Mouse (Mus musculus): ENCODE results near the gene Cdc42ep2.
A peak's percentile ranks its signal among the peaks of the same experiment; 100 is the strongest.

Cdc42ep2 gene

DNA sequence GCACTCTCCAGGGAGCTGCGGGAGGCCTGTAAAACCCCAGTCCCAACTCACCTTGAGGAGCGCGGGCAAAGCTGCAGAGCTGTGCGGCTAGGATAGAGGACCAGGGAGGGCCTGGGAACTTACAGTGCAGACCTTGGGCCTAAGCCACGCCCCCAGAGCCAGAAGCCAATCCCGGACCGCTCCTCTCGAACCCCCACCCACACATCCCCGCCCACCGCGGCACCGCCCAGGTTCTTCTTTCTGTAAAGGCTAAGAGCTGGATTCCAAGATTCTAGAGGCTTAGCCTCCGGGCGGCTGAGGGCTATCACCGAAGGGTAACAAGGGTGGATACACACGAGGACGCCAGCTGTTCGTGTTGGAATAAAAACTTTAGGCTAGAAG is at the start of gene Cdc42ep2:
TSS of gene Cdc42ep2 (minus strand) at position 104 of the 381 bp plus-strand sequence.
- peak; percentile 94 for DNase-seq

DNA sequence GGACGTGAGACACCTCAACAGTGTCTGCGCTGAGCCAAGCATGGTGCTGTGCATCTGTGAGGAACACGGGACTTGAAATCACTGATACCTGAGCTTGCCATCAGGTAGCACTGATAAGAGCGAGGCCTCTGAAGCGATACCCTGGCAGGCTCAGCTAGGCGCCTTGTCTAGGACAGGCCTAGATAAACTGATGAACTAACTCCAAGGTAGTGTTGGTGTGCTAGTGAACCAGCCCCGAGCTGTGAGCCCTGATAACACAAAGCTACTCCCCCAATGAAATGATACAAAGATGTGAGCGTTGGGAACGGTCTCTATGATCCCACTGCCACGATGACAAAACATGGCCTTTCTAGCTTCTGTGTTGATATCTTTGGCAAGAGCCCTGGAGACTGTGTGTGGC is 43.0 kb upstream of the Cdc42ep2 start:
- DNase-seq = no peak

DNA sequence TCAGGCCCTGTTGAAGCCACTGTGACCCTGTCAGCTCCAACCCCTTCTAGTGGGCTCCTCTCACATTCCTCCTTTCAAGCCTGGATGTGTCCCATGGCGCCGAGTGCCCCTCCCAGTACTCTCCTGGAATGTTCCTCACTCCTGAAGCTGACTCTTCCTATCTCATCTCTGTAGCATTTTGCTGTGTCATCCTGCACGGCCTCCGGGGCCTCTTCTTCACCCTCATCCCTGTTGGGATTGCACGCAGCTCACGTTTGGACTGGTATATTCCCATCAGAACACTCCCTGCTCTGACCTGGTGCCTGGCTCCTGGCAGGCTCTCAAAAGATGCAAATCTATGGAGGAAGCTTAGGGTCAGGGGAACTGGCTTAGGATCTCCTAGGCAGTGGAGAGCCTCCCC is 42.2 kb upstream of the Cdc42ep2 start:
- DNase-seq = no peak

DNA sequence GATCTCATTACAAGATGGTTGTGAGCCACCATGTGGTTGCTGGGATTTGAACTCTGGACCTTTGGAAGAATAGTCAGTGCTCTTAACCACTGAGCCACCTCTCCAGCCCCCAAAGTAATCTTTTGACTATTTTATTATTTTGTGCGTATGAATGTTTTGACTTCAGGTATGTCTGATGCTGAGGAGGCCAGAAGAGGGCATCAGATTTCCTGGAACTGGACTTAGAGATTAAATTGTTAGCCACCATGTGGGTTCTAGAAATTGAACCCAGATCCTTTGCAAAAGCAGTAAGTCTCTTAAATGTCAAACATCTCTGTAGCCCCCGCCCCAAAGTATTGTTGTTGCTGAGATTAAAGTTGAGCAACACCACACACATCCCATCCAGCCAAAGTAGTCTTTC is 41.3 kb upstream of the Cdc42ep2 start:
- no peak for DNase-seq

DNA sequence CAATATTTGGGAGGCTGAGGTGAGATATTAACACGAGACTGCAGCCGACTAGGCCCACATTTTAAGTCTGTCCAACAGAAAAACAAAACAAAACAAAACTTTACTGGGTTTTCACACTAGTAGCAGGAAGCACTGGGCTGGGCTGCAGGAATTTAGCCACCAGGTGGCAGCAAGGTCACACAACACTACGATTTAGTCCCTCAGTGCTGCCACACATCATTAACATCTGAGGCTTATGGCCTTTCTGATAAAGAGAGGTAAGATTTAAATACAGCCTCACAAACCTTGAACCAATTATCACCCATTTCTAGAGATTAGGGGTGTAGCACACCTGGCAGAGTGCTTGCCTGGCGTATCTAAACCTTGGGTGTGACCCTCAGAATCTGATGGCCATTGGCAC is 40.7 kb upstream of the Cdc42ep2 start:
- DNase-seq = peak; percentile 67

- DNase-seq = no peak
Measured at GRCm38 (mm10) chr19:5964804-5965203, 40.2 kb upstream of the Cdc42ep2 start.

DNA sequence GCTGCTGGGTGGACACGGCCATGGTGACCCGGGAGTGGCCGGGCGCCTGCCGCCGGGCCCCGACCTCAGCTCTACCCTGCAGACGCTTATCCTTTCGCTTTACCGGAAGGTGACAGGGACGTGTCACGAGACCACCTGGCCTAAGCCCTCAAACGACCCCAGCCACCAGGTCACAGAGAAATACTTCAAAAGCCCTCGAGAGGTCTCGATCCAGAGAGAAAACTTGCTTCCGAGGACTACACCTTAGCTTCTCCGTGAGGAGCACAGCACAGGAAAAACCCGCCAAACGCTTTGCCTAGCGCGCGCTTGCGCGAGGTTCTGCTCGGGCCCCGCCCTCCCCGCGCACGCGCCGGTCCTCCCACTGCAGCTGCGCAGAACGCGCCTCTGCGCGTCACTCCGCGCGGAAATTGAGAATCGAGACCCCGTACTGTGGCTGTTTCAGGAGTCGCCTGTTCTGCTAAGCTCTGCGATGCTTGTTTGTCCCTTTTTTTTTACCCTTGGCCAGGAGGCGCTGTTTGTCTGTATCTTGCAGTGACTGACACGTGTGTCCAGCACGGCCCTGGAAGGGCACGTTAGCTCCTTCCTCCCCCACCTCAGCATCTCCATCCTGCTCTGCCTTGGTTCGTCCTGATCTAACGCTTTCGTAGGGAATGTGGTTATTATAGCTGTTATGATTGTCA is 39.4 kb upstream of the Cdc42ep2 start, which contains the start of gene Pola2:
TSS of gene Pola2 (minus strand) at position 320 of the 680 bp plus-strand sequence.
- peak; percentile 83 for DNase-seq

GRCm38 (mm10) chr19:5962651-5963050 is 38.0 kb upstream of the Cdc42ep2 start:
- DNase-seq = no peak

GRCm38 (mm10) chr19:5957371-5957770 is 32.8 kb upstream of the Cdc42ep2 start:
- no peak for DNase-seq

DNA sequence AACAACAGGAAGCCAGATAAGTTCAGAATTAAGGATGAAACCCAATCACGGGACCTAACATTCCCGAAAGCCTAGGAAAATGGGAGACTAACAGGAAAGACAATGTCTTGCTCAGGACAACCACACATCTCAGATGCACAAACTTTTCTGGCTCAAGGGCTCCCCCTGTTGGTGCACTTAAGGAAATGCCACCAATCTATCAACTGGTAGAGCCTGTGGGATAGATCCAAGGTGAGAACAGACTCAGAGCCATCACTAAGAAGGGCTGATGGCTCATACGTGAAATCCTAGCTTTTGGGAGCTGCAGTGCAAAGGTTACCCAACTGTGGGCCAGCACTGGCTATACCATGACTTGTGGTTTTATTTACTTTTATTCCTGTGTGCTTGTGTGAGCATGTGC is 32.1 kb upstream of the Cdc42ep2 start:
- peak; percentile 83 for DNase-seq

- no peak for DNase-seq
Measured at GRCm38 (mm10) chr19:5955704-5956670, 31.4 kb upstream of the Cdc42ep2 start.

DNA sequence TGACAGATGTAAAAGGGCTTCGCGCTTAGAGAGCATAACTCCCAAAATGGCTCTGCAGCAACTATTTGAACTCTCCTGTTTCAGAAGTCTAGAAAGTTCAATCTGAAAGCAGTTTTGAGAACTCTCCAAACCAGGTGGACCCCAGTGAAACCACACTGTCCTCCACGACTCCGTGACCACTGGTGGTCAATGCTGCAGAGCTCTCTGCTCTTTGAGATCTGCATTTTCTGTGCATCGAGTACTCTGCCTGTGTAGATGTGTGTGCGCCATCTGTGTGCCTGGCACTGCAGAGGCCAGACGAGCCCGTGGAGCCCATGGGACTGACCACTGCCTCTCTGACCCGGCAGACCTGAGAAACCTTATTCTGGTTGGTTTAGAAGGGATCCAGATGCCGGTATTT is 30.3 kb upstream of the Cdc42ep2 start:
- no peak for DNase-seq

GRCm38 (mm10) chr19:5954031-5954710 is 29.6 kb upstream of the Cdc42ep2 start:
- DNase-seq = no peak

DNA sequence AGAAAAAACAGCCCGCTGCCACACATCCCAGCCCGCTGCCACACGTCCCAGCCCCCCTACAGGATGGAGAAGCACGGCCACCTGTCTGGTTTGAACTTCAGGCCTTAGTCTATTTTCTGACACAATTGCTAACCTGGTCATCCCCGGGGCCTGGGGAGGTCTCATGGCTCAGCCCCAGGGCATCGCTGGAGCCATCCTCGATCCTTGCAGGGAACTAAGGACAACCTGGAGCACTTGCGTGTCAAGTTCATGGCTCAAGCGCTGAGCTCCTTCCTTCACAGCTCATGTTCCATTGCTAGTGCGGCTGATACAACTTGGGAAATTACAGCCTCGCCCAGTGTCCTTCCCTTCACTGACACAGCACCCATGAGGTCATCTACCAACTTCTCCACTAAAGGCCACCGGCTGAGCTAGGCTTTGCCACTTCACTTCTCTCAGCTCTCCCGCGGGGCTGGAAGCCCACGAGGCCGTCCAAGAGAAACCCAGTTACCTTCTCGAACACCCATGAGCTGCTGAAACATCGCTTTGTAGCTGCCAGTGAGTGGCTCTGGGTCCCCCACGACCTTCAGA is 28.7 kb upstream of the Cdc42ep2 start:
- DNase-seq = no peak

DNA sequence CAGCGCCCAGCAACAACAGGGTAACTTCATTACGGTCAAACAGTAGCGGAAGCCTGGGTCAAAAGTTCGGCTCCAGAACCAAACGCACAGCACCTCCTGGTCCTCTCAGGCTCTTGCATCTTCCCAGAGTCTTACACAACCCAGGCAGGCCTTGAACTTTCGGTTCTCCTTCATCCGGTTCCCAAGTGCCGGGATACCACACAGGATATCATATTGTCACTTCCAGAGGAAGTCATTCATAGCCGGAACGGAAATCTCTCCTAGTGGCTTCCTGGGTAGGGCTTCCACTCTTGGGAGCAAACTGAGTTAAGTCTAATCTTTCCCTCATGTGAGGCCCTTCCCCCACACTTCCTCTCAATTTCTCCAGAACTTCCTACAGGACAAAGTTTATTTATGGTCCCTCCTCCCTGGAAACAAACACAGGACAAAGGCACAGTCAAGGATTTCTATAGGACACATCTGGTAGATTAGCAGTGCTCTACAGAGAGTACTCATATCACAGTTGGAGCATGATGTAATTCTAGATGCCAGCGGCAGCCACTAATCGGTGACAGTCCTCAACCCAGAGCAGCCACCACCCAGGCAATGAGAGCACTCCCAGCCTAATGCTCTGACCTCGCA is 27.6 kb upstream of the Cdc42ep2 start:
- DNase-seq = no peak

- DNase-seq = no peak
Measured at GRCm38 (mm10) chr19:5951631-5952030, 27.0 kb upstream of the Cdc42ep2 start.

GRCm38 (mm10) chr19:5950218-5950617 is 25.6 kb upstream of the Cdc42ep2 start:
- DNase-seq = no peak

DNA sequence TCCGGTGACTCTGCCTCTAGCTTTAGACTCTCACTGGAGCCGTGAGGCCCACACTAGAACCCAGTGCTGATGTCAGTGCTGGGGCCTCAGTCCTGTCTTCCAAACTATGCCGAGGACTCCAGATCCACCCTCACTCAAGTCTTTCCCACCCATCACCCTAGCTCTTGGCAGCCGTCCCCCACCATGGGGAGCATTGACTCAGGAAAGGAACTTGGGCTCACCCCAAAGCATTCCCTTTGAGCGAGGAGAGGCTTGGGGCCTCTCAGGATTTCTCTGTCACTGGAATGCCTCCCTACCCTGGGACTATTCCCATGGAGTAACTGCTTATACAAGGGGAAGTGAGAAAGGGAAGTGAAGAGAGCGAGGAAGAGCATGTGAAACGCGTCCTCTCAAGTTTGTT is 21.3 kb upstream of the Cdc42ep2 start:
- no peak for DNase-seq

GRCm38 (mm10) chr19:5945027-5945426 is 20.4 kb upstream of the Cdc42ep2 start:
- DNase-seq = no peak

- no peak for DNase-seq
Measured at GRCm38 (mm10) chr19:5944145-5944544, 19.5 kb upstream of the Cdc42ep2 start.

GRCm38 (mm10) chr19:5943404-5943803 is 18.8 kb upstream of the Cdc42ep2 start:
- DNase-seq = no peak

DNA sequence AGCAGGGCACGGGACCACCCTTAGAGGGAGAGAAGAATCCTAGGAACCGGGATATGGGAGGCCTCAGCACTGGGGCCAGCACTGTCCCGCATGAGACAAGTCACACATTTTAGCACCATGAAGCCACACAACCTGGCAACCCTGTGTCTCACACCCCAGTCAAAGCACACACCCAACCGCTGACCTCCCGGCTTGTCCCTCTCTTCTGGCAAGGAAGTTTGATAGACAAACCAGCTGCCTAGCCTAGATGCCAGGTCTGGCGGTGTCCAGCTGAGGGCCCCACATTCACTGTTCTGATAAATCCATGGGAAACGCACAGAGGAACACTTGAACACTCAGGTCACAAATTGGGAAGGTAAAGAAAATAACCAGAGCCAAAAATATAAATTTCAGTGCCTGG is 18.0 kb upstream of the Cdc42ep2 start:
- DNase-seq = no peak

DNA sequence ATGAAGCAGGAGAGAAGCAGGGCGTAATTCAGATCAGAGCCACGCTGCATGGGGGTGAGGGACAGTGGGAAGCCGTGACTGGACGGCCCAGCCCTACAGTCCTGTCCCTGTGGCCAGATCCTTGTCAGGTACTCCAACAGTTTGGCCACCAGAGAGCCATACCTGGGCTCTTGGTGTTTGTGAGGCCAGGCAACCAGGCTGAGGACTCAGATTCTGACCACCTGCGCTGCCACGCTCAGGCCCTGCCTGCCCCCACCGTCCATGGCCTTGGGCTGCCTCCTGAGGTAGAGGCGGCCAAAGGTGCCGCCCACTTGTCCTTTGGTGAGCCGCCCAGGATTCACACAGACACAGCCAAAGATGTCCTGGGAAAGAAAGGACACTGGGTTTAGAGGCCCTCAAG is 16.0 kb upstream of the Cdc42ep2 start:
- no peak for DNase-seq
